Mouse (Mus musculus): ENCODE results near the gene Prickle1.
A peak's percentile ranks its signal among the peaks of the same experiment; 100 is the strongest.

Gene Prickle1

GRCm38 (mm10) chr15:93499866-93500265, 95.8 kb downstream of the Prickle1 start:
- no peak for DNase-seq

- peak; percentile 66 for DNase-seq
These were observed 101.0 kb downstream of the Prickle1 start for GRCm38 (mm10) chr15:93494700-93495099.

GRCm38 (mm10) chr15:93489597-93489996, 106.1 kb downstream of the Prickle1 start:
- DNase-seq = peak; percentile 58

- DNase-seq = peak; percentile 85
These were observed 109.6 kb downstream of the Prickle1 start for GRCm38 (mm10) chr15:93486066-93486465.

GRCm38 (mm10) chr15:93485252-93485651, 110.4 kb downstream of the Prickle1 start:
- DNase-seq = no peak

- DNase-seq = peak; percentile 80
These were observed 111.4 kb downstream of the Prickle1 start for GRCm38 (mm10) chr15:93484261-93484710.

- DNase-seq = peak; percentile 72
These were observed 114.6 kb downstream of the Prickle1 start for GRCm38 (mm10) chr15:93481112-93481511.

- no peak for DNase-seq
These were observed 116.2 kb downstream of the Prickle1 start for GRCm38 (mm10) chr15:93479445-93479844.

- DNase-seq = no peak
These were observed 117.0 kb downstream of the Prickle1 start for GRCm38 (mm10) chr15:93478676-93479075.

- no peak for DNase-seq
These were observed 118.0 kb downstream of the Prickle1 start for GRCm38 (mm10) chr15:93477729-93478128.

GRCm38 (mm10) chr15:93475688-93476087, 120.0 kb downstream of the Prickle1 start:
- peak; percentile 40 for DNase-seq

- DNase-seq = no peak
These were observed 121.4 kb downstream of the Prickle1 start for GRCm38 (mm10) chr15:93474277-93474676.

GRCm38 (mm10) chr15:93472089-93472488, 123.6 kb downstream of the Prickle1 start:
- DNase-seq = no peak

GRCm38 (mm10) chr15:93471651-93472050, 124.0 kb downstream of the Prickle1 start:
- DNase-seq = no peak

GRCm38 (mm10) chr15:93461066-93461465, 134.6 kb downstream of the Prickle1 start:
- no peak for DNase-seq

- DNase-seq = no peak
These were observed 136.3 kb downstream of the Prickle1 start for GRCm38 (mm10) chr15:93459422-93459821.

- peak; percentile 58 for DNase-seq
These were observed 139.7 kb downstream of the Prickle1 start for GRCm38 (mm10) chr15:93456005-93456404.

- DNase-seq = no peak
These were observed 142.4 kb downstream of the Prickle1 start for GRCm38 (mm10) chr15:93453296-93453695.

All from lung, postnatal 36 days (tissue).